Mouse (Mus musculus): ENCODE measurements around the gene Wdr25. TPM values are rescaled to one million over a fixed set of nuclear protein-coding genes. Genes with fewer than 3 reads are reported as not detected.

Gene Wdr25
- polyA plus RNA-seq, 1 experiment from 2014 or later = 4.9 TPM

GRCm38 (mm10) chr12:108972234-108972633 lies 78.8 kb downstream of the Wdr25 start:
- Histone ChIP-seq H3K4me3 (ENCODE audit: low read depth, low read length) (no peak overlapping the region), H3K27me3 (replicated peaks; ENCODE audit: control insufficient read depth, insufficient read depth, low read length) (no peaks in the 10 kb centered on the region), H3K4me2 (ENCODE audit: low read length) (peak overlapping the region; percentile 15; the same call in 1 of the 2 replicates), H3K4me1 (replicated peaks; ENCODE audit: control insufficient read depth, insufficient read depth, low read length) (no peaks in the 10 kb centered on the region), H3K36me3 (ENCODE audit: control insufficient read depth, insufficient read depth, low read length) (no peaks in the 10 kb centered on the region), H3K9me3 (ENCODE audit: control insufficient read depth, low read length) (no peaks in the 10 kb centered on the region), H3K27ac (ENCODE audit: low read depth) (no peak overlapping the region), H3K9ac (ENCODE audit: low read length) (no peak overlapping the region)
- ATAC-seq (replicated peaks; ENCODE audit: low FRiP score, low TSS enrichment, low read depth) (no peak), DNase-seq (ENCODE audit: low spot score) (no peak)
- 57% methylated on average over 14 of the region's 14 CpGs for WGBS

- Histone ChIP-seq H3K9ac (ENCODE audit: low read length) (no peak overlapping the region), H3K9me3 (ENCODE audit: control insufficient read depth, low read length) (no peaks in the 10 kb centered on the region), H3K27me3 (replicated peaks; ENCODE audit: control insufficient read depth, insufficient read depth, low read length) (no peaks in the 10 kb centered on the region), H3K27ac (ENCODE audit: low read depth) (no peak overlapping the region), H3K4me1 (replicated peaks; ENCODE audit: control insufficient read depth, insufficient read depth, low read length) (0 out of 2 replicates have a peak, but pooled peaks cover 4% of the 10 kb centered on the region), H3K4me3 (ENCODE audit: low read depth, low read length) (no peak overlapping the region), H3K4me2 (ENCODE audit: low read length) (no peak overlapping the region), H3K36me3 (ENCODE audit: control insufficient read depth, insufficient read depth, low read length) (no peaks in the 10 kb centered on the region)
- WGBS = 46% methylated on average over 10 of the region's 10 CpGs
- DNase-seq (ENCODE audit: low spot score) (no peak), ATAC-seq (replicated peaks; ENCODE audit: low FRiP score, low TSS enrichment, low read depth) (no peak)
Measured at GRCm38 (mm10) chr12:108979977-108980376, 86.5 kb downstream of the Wdr25 start.

GRCm38 (mm10) chr12:108981941-108982683 lies 88.7 kb downstream of the Wdr25 start:
- no peak overlapping the region for H3K27ac ChIP-seq (ENCODE audit: low read depth)
- H3K36me3 ChIP-seq (ENCODE audit: control insufficient read depth, insufficient read depth, low read length) = no peaks in the 10 kb centered on the region
- ATAC-seq (replicated peaks; ENCODE audit: low FRiP score, low TSS enrichment, low read depth) (no peak), DNase-seq (ENCODE audit: low spot score) (no peak)
- H3K9ac ChIP-seq (ENCODE audit: low read length) = no peak overlapping the region
- 0 out of 2 replicates have a peak, but pooled peaks cover 4% of the 10 kb centered on the region for H3K4me1 ChIP-seq (replicated peaks; ENCODE audit: control insufficient read depth, insufficient read depth, low read length)
- no peaks in the 10 kb centered on the region for H3K27me3 ChIP-seq (replicated peaks; ENCODE audit: control insufficient read depth, insufficient read depth, low read length)
- H3K4me3 ChIP-seq (ENCODE audit: low read depth, low read length) = no peak overlapping the region
- no peaks in the 10 kb centered on the region for H3K9me3 ChIP-seq (ENCODE audit: control insufficient read depth, low read length)
- WGBS = 85% methylated on average over 14 of the region's 14 CpGs
- H3K4me2 ChIP-seq (ENCODE audit: low read length) = no peak overlapping the region

- ATAC-seq (replicated peaks; ENCODE audit: low FRiP score, low TSS enrichment, low read depth) (no peak), DNase-seq (ENCODE audit: low spot score) (no peak)
- WGBS = 84% methylated on average over 6 of the region's 6 CpGs
Measured at GRCm38 (mm10) chr12:108982684-108982960, 89.2 kb downstream of the Wdr25 start.

GRCm38 (mm10) chr12:108983496-108983895 lies 90.1 kb downstream of the Wdr25 start:
- 85% methylated on average over 6 of the region's 6 CpGs for WGBS
- H3K9me3 ChIP-seq (ENCODE audit: control insufficient read depth, low read length) = no peaks in the 10 kb centered on the region
- ATAC-seq (replicated peaks; ENCODE audit: low FRiP score, low TSS enrichment, low read depth) (no peak), DNase-seq (ENCODE audit: low spot score) (no peak)
- no peak overlapping the region for H3K4me3 ChIP-seq (ENCODE audit: low read depth, low read length)
- H3K9ac ChIP-seq (ENCODE audit: low read length) = no peak overlapping the region
- no peaks in the 10 kb centered on the region for H3K36me3 ChIP-seq (ENCODE audit: control insufficient read depth, insufficient read depth, low read length)
- no peaks in the 10 kb centered on the region for H3K27me3 ChIP-seq (replicated peaks; ENCODE audit: control insufficient read depth, insufficient read depth, low read length)
- H3K27ac ChIP-seq (ENCODE audit: low read depth) = no peak overlapping the region
- H3K4me2 ChIP-seq (ENCODE audit: low read length) = no peak overlapping the region
- 0 out of 2 replicates have a peak, but pooled peaks cover 4% of the 10 kb centered on the region for H3K4me1 ChIP-seq (replicated peaks; ENCODE audit: control insufficient read depth, insufficient read depth, low read length)

More at GRCm38 (mm10) chr12:108982684-108982960, 89.2 kb downstream of the Wdr25 start:
- no peak overlapping the region for H3K4me3 ChIP-seq (ENCODE audit: low read depth, low read length)
- H3K27me3 ChIP-seq (replicated peaks; ENCODE audit: control insufficient read depth, insufficient read depth, low read length) = no peaks in the 10 kb centered on the region
- H3K4me1 ChIP-seq (replicated peaks; ENCODE audit: control insufficient read depth, insufficient read depth, low read length) = 0 out of 2 replicates have a peak, but pooled peaks cover 4% of the 10 kb centered on the region
- no peak overlapping the region for H3K27ac ChIP-seq (ENCODE audit: low read depth)
- H3K9me3 ChIP-seq (ENCODE audit: control insufficient read depth, low read length) = no peaks in the 10 kb centered on the region
- H3K36me3 ChIP-seq (ENCODE audit: control insufficient read depth, insufficient read depth, low read length) = no peaks in the 10 kb centered on the region
- H3K9ac ChIP-seq (ENCODE audit: low read length) = no peak overlapping the region
- no peak overlapping the region for H3K4me2 ChIP-seq (ENCODE audit: low read length)

- Histone ChIP-seq H3K9ac (ENCODE audit: low read length) (no peak overlapping the region), H3K4me3 (ENCODE audit: low read depth, low read length) (no peak overlapping the region), H3K36me3 (ENCODE audit: control insufficient read depth, insufficient read depth, low read length) (no peaks in the 10 kb centered on the region), H3K4me2 (ENCODE audit: low read length) (no peak overlapping the region), H3K27me3 (replicated peaks; ENCODE audit: control insufficient read depth, insufficient read depth, low read length) (no peaks in the 10 kb centered on the region), H3K27ac (ENCODE audit: low read depth) (no peak overlapping the region), H3K9me3 (ENCODE audit: control insufficient read depth, low read length) (no peaks in the 10 kb centered on the region), H3K4me1 (replicated peaks; ENCODE audit: control insufficient read depth, insufficient read depth, low read length) (0 out of 2 replicates have a peak, but pooled peaks cover 4% of the 10 kb centered on the region)
- ATAC-seq (replicated peaks; ENCODE audit: low FRiP score, low TSS enrichment, low read depth) (no peak), DNase-seq (ENCODE audit: low spot score) (no peak)
- WGBS = 68% methylated on average over 8 of the region's 8 CpGs
Measured at GRCm38 (mm10) chr12:108984471-108984870, 91.0 kb downstream of the Wdr25 start.

- Histone ChIP-seq H3K4me2 (ENCODE audit: low read length) (no peak overlapping the region), H3K27ac (ENCODE audit: low read depth) (no peak overlapping the region), H3K4me3 (ENCODE audit: low read depth, low read length) (no peak overlapping the region), H3K4me1 (replicated peaks; ENCODE audit: control insufficient read depth, insufficient read depth, low read length) (0 out of 2 replicates have a peak, but pooled peaks cover 4% of the 10 kb centered on the region), H3K9ac (ENCODE audit: low read length) (no peak overlapping the region), H3K36me3 (ENCODE audit: control insufficient read depth, insufficient read depth, low read length) (no peaks in the 10 kb centered on the region), H3K9me3 (ENCODE audit: control insufficient read depth, low read length) (no peaks in the 10 kb centered on the region), H3K27me3 (replicated peaks; ENCODE audit: control insufficient read depth, insufficient read depth, low read length) (no peaks in the 10 kb centered on the region)
- ATAC-seq (replicated peaks; ENCODE audit: low FRiP score, low TSS enrichment, low read depth) (no peak), DNase-seq (ENCODE audit: low spot score) (no peak)
- 69% methylated on average over 6 of the region's 6 CpGs for WGBS
Measured at GRCm38 (mm10) chr12:108985025-108985424, 91.6 kb downstream of the Wdr25 start.

- Histone ChIP-seq H3K36me3 (ENCODE audit: control insufficient read depth, insufficient read depth, low read length) (no peaks in the 10 kb centered on the region), H3K9ac (ENCODE audit: low read length) (no peak overlapping the region), H3K4me3 (ENCODE audit: low read depth, low read length) (no peak overlapping the region), H3K27me3 (replicated peaks; ENCODE audit: control insufficient read depth, insufficient read depth, low read length) (no peaks in the 10 kb centered on the region), H3K9me3 (ENCODE audit: control insufficient read depth, low read length) (no peaks in the 10 kb centered on the region), H3K27ac (ENCODE audit: low read depth) (no peak overlapping the region), H3K4me1 (replicated peaks; ENCODE audit: control insufficient read depth, insufficient read depth, low read length) (0 out of 2 replicates have a peak, but pooled peaks cover 4% of the 10 kb centered on the region), H3K4me2 (ENCODE audit: low read length) (no peak overlapping the region)
- DNase-seq (ENCODE audit: low spot score) (no peak), ATAC-seq (replicated peaks; ENCODE audit: low FRiP score, low TSS enrichment, low read depth) (no peak)
- 91% methylated on average over 9 of the region's 9 CpGs for WGBS
Measured at GRCm38 (mm10) chr12:108987448-108987847, 94.0 kb downstream of the Wdr25 start.

GRCm38 (mm10) chr12:108990425-108990824 lies 97.0 kb downstream of the Wdr25 start:
- 47% methylated on average over 9 of the region's 9 CpGs for WGBS
- no peak overlapping the region for H3K4me3 ChIP-seq (ENCODE audit: low read depth, low read length)

More at GRCm38 (mm10) chr12:108990425-108990824, 97.0 kb downstream of the Wdr25 start:
- Histone ChIP-seq H3K4me1 (replicated peaks; ENCODE audit: control insufficient read depth, insufficient read depth, low read length) (peaks cover 4% of the 10 kb centered on the region; the same call in 1 of the 2 replicates), H3K9ac (ENCODE audit: low read length) (no peak overlapping the region), H3K36me3 (ENCODE audit: control insufficient read depth, insufficient read depth, low read length) (no peaks in the 10 kb centered on the region), H3K27ac (ENCODE audit: low read depth) (no peak overlapping the region), H3K9me3 (ENCODE audit: control insufficient read depth, low read length) (no peaks in the 10 kb centered on the region), H3K27me3 (replicated peaks; ENCODE audit: control insufficient read depth, insufficient read depth, low read length) (no peaks in the 10 kb centered on the region), H3K4me2 (ENCODE audit: low read length) (no peak overlapping the region)
- DNase-seq (ENCODE audit: low spot score) (no peak), ATAC-seq (replicated peaks; ENCODE audit: low FRiP score, low TSS enrichment, low read depth) (no peak)
